Mouse (Mus musculus) C2C12 (cell line): ENCODE results near the gene Hs3st4.

Experiments used
- CEBPB ChIP-seq: IDR thresholded peaks from one replicate; pipeline ENCODE4 v1.6.1; 2011; ENCODE audit warnings: low read depth, mild to moderate bottlenecking, control low read depth, moderate library complexity
- CTCF ChIP-seq: IDR thresholded peaks from one replicate; pipeline ENCODE4 v1.5.1; 2011; ENCODE audit not compliant: control insufficient read depth, insufficient read depth, insufficient read length
- FOSL1 ChIP-seq: IDR thresholded peaks from one replicate; pipeline ENCODE4 v1.8.0; 2011; ENCODE audit warnings: mild to moderate bottlenecking, low read length; ENCODE audit not compliant: poor library complexity, insufficient read depth, severe bottlenecking
- MAX ChIP-seq: IDR thresholded peaks from one replicate; pipeline ENCODE4 v1.6.1; 2011; ENCODE audit warnings: mild to moderate bottlenecking, control low read depth
- MYOG ChIP-seq: IDR thresholded peaks from one replicate; pipeline ENCODE4 v1.6.1; 2011; ENCODE audit not compliant: control insufficient read depth, insufficient read length; ENCODE audit errors: extremely low read depth

- TF ChIP-seq CTCF, result no peak
- no peak for TF ChIP-seq CEBPB
- TF ChIP-seq FOSL1, result no peak
- no peak for TF ChIP-seq MYOG
- no peak for TF ChIP-seq MAX
These were observed 390.0 kb downstream of the Hs3st4 start for GRCm38 (mm10) chr7:124372697-124373096.
